Mouse (Mus musculus) liver, adult 2 months (tissue): ENCODE results near the gene Gpcpd1.

Experiments used
- CTCF ChIP-seq: fragments of 200-500 bp; IDR thresholded peaks from 2 replicates; pipeline ENCODE4 v1.5.1; 2011; ENCODE audit warnings: low read depth, low read length, control low read depth
- POLR2A ChIP-seq: fragments of 200-500 bp; IDR thresholded peaks from 2 replicates; pipeline ENCODE4 v1.6.1; 2011; ENCODE audit warnings: low read length, control low read depth; ENCODE audit not compliant: insufficient read depth; ENCODE audit errors: extremely low read depth

DNA sequence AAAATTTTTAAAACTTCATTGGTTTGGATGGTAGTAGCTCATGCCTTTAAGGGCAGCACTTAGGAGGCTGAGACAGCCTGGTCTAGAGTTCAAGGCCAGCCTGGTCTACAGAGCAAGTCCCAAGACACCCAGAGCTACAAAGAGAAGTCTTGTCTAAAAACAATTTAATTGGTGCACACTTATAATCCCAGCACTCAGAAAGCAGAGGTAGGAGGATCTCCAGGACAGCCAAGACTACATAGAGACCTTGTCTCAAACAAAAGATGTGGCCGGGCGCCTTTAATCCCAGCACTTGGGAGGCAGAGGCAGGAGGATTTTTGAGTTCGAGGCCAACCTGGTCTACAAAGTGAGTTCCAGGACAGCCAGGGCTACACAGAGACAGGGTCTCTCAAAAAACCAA is 14.9 kb downstream of the Gpcpd1 start:
- TF ChIP-seq CTCF (no peak), POLR2A (no peak)
